Mouse (Mus musculus): Measurements from ENCODE around the gene Pde4dip. TPM values are rescaled to one million over a fixed set of nuclear protein-coding genes. Genes with fewer than 3 reads are reported as not detected.

The Pde4dip gene
- polyA plus RNA-seq, 1 experiment from 2014 or later: 27.6 TPM

DNA sequence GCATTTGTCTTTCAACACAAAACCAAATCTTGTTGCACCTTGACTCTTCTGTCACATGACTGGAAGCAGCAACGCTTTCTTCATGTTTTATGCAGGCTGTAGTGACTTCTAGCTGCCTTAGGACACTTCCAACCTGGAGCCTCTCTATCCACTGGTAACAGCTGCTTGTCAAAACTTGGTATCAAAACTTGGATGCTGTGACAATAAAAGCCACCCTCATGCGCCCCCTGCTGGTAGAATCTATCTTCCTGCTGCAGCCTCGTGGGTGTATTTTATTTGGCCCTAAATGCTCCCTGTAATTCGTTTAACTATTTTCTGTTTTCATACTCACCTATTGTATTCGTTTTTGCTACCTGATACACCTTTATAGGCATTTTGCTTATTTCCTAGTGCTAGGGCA is 9.3 kb downstream of the Pde4dip start:
- Histone ChIP-seq H3K9me3 (ENCODE audit: control insufficient read depth, low read length) (no peaks in the 10 kb centered on the region), H3K9ac (ENCODE audit: low read length) (no peak overlapping the region), H3K27ac (ENCODE audit: low read depth, low read length) (no peak overlapping the region), H3K4me3 (ENCODE audit: low read depth, low read length) (no peak overlapping the region), H3K4me1 (ENCODE audit: control insufficient read depth, insufficient read depth, low read length) (no peaks in the 10 kb centered on the region), H3K4me2 (no peak overlapping the region), H3K36me3 (ENCODE audit: control insufficient read depth, insufficient read depth, low read length) (no peaks in the 10 kb centered on the region), H3K27me3 (ENCODE audit: control insufficient read depth, insufficient read depth, low read length) (no peaks in the 10 kb centered on the region)
- DNase-seq (ENCODE audit: low spot score, missing footprints): peak; percentile 98
- 0 out of 2 replicates have a peak, but pooled peaks have one; percentile 14 for ATAC-seq (ENCODE audit: low FRiP score)
- WGBS: 21% methylated on average over 5 of the region's 5 CpGs

DNA sequence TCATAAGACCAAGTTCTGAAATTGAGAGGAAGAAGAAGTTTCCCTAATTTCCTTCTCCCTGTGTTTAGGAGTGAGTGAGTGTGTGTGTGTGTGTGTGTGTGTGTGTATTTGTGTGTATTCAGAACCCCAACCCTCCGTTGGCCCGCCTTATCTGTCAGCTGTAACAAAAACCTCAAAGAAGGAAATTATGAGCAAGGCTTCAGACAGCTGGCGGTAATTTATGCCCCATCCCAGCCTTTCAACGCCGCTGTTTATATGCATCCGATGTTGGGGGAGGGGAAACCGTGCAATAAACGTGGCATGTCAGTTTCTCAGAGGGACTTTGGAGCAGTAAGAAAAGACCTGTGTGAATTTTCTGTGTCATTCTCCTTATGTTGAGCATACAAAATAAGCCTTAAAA is 12.2 kb downstream of the Pde4dip start:
- no peak for DNase-seq (ENCODE audit: low spot score, missing footprints)
- no peaks in the 10 kb centered on the region for H3K4me1 ChIP-seq (ENCODE audit: control insufficient read depth, insufficient read depth, low read length)
- no peak overlapping the region for H3K4me2 ChIP-seq

DNA sequence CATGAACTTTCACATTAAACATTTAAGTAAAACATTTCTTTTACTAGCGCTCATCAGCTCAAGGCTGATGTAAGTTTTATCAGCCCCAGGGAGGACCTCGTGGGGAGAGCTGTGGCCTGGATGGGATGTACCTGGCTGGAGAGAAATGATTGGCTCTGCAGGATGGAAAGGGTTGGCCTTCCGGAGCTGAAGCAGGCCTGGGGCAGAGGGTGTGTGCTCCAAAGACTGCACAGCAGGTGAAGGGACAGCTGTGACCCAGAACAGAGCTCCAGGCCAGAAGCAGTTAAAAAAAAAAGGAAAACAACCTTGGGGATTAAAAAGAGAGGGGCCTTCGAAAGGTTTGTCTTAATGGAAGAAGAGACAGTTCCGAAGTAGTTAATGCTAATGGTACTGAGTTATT is 13.7 kb downstream of the Pde4dip start:
- H3K27me3 ChIP-seq (ENCODE audit: control insufficient read depth, insufficient read depth, low read length): no peaks in the 10 kb centered on the region
- peak; percentile 85 for DNase-seq (ENCODE audit: low spot score, missing footprints)
- H3K27ac ChIP-seq (ENCODE audit: low read depth, low read length): no peak overlapping the region
- H3K9me3 ChIP-seq (ENCODE audit: control insufficient read depth, low read length): no peaks in the 10 kb centered on the region
- no peaks in the 10 kb centered on the region for H3K36me3 ChIP-seq (ENCODE audit: control insufficient read depth, insufficient read depth, low read length)
- no peaks in the 10 kb centered on the region for H3K4me1 ChIP-seq (ENCODE audit: control insufficient read depth, insufficient read depth, low read length)
- H3K4me2 ChIP-seq: no peak overlapping the region
- 19% methylated on average over 5 of the region's 5 CpGs for WGBS
- H3K4me3 ChIP-seq (ENCODE audit: low read depth, low read length): no peak overlapping the region
- no peak overlapping the region for H3K9ac ChIP-seq (ENCODE audit: low read length)
- ATAC-seq (ENCODE audit: low FRiP score): no peak

More for the DNA sequence above, 12.2 kb downstream of the Pde4dip start:
- no peak for ATAC-seq (ENCODE audit: low FRiP score)
- Histone ChIP-seq H3K27ac (ENCODE audit: low read depth, low read length) (no peak overlapping the region), H3K9me3 (ENCODE audit: control insufficient read depth, low read length) (no peaks in the 10 kb centered on the region), H3K36me3 (ENCODE audit: control insufficient read depth, insufficient read depth, low read length) (no peaks in the 10 kb centered on the region), H3K9ac (ENCODE audit: low read length) (no peak overlapping the region), H3K4me3 (ENCODE audit: low read depth, low read length) (no peak overlapping the region), H3K27me3 (ENCODE audit: control insufficient read depth, insufficient read depth, low read length) (no peaks in the 10 kb centered on the region)
- 61% methylated on average over 8 of the region's 8 CpGs for WGBS

DNA sequence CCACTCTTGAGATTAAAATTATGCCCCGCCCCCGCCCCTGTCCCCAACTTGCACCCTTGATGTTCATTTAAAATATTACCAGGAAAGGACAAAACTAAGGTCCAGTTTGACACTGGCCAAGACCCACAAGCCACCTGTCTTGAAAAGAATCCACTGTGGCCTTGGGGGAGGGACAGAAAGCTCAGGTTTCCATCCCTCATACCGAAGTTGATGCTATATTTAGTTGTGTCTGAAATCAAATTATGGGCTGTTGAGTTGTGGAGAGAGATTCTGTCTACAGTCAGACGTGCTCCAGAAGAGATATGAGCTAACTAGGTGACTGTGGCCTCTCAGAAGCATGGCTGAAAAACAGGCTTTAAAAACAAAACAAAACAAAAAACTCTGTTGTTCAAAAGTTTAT is 18.8 kb downstream of the Pde4dip start:
- no peak for DNase-seq (ENCODE audit: low spot score, missing footprints)

DNA sequence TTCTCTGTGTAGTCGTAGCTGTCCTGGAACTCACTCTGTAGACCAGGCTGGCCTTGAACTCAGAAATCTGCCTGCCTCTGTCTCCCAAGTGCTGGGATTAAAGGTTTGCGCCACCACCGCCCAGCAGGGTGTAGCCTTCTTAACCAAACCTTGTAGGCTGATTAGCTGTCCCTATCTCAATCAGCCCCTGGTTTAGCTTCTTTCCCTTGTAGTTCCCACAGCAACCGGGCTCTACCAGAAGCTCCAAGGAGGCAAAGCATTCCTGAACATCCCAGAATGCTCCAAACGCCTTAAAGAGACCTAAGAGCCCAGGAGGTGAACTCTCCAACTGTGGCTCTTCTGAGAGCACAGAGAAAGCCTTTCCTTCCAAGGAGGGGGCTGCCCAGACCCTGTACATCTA is 19.8 kb downstream of the Pde4dip start:
- H3K9ac ChIP-seq (ENCODE audit: low read length): no peak overlapping the region
- H3K4me1 ChIP-seq (ENCODE audit: control insufficient read depth, insufficient read depth, low read length): peaks cover 7% of the 10 kb centered on the region
- H3K36me3 ChIP-seq (ENCODE audit: control insufficient read depth, insufficient read depth, low read length): no peaks in the 10 kb centered on the region
- no peak for ATAC-seq (ENCODE audit: low FRiP score)
- DNase-seq (ENCODE audit: low spot score, missing footprints): no peak
- H3K27ac ChIP-seq (ENCODE audit: low read depth, low read length): no peak overlapping the region
- no peak overlapping the region for H3K4me3 ChIP-seq (ENCODE audit: low read depth, low read length)
- peaks cover 14% of the 10 kb centered on the region for H3K27me3 ChIP-seq (ENCODE audit: control insufficient read depth, insufficient read depth, low read length)
- WGBS: 41% methylated on average over 5 of the region's 5 CpGs
- no peaks in the 10 kb centered on the region for H3K9me3 ChIP-seq (ENCODE audit: control insufficient read depth, low read length)
- no peak overlapping the region for H3K4me2 ChIP-seq

More for the DNA sequence above, 18.8 kb downstream of the Pde4dip start:
- no peaks in the 10 kb centered on the region for H3K9me3 ChIP-seq (ENCODE audit: control insufficient read depth, low read length)
- no peak overlapping the region for H3K27ac ChIP-seq (ENCODE audit: low read depth, low read length)
- H3K4me1 ChIP-seq (ENCODE audit: control insufficient read depth, insufficient read depth, low read length): peaks cover 7% of the 10 kb centered on the region
- no peaks in the 10 kb centered on the region for H3K36me3 ChIP-seq (ENCODE audit: control insufficient read depth, insufficient read depth, low read length)
- H3K4me2 ChIP-seq: no peak overlapping the region
- H3K27me3 ChIP-seq (ENCODE audit: control insufficient read depth, insufficient read depth, low read length): peaks cover 14% of the 10 kb centered on the region
- ATAC-seq (ENCODE audit: low FRiP score): no peak
- H3K9ac ChIP-seq (ENCODE audit: low read length): no peak overlapping the region
- no peak overlapping the region for H3K4me3 ChIP-seq (ENCODE audit: low read depth, low read length)
- 83% methylated on average over 4 of the region's 4 CpGs for WGBS

DNA sequence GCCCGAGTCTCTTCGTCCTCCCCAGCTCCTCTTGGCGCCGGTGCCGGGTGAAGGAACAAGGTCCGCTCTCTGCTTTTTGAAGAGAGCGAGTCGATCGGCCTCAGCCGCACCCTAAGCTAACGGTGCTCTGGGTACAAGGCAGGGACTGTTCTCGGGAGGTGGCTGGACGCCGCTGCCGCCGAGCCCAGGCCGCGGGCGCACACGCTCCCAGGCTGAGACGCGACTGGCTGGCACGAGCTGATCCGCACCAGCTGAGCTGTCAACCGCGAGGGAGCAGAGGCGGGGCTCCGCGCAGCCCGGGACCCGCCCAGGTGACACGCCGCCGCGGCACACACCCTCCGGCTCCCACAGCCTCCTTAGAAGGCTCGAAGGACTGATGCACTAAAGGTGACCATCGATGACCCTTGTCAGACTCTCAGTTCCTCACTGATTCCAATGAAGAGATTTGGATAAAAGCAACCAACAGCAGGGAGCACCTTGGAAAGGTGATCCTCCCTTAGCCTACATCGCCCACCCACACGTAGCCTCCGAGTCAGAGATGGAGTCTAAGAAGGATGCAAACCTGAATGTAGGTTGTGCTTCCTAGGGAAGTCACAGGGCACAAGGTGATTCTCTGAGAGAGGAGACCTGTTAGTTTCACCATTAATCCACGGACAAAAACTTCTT is 20.4 kb downstream of the Pde4dip start:
- H3K9ac ChIP-seq (ENCODE audit: low read length): peak overlapping the region; percentile 59
- H3K27me3 ChIP-seq (ENCODE audit: control insufficient read depth, insufficient read depth, low read length): peaks cover 14% of the 10 kb centered on the region
- peak; percentile 86 for ATAC-seq (ENCODE audit: low FRiP score)

DNA sequence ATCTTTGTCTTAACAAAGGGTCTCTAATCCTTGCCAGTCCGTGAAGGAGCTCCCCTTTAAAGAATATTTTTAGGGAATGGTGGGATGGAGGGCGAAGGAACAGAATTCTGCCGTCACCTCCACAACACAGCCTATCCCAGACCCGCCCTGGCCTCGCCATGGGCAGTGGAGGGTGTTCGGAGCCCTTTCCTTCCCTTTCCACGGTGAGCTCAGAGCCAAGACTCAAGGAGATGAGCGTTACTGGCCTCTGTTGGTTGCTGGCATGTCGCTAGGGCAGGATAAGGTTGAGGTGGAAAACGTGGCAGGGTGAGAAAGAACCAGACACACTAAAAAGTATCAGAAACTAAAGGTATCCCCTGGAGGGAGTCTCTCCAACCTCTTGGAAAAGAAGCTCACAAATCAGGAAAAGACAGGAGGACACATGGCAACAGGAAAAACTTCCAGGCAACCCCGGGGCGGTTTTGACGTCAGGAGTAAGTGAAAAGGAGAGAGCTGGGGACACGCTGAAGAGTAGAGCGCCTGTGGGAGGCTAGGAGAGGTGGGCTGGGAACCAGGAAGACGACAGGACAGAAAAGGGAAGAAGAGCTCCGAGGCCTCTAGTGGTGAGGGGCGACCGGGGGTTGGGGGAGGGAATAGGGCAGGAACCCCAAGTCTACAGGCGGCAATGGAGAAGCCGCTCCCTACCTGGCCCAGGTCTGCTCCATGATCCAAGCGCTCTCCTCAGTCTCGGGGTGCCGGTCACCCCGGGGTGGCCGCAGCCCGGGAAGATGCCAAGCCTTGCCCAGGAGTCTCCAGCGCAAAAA is 21.1 kb downstream of the Pde4dip start:
- peak overlapping the region; percentile 59 for H3K9ac ChIP-seq (ENCODE audit: low read length)
- H3K27me3 ChIP-seq (ENCODE audit: control insufficient read depth, insufficient read depth, low read length): peaks cover 14% of the 10 kb centered on the region
- 2% methylated on average over 28 of the region's 28 CpGs for WGBS
- ATAC-seq (ENCODE audit: low FRiP score): peak; percentile 55
- no peaks in the 10 kb centered on the region for H3K9me3 ChIP-seq (ENCODE audit: control insufficient read depth, low read length)
- DNase-seq (ENCODE audit: low spot score, missing footprints): peak; percentile 92
- H3K27ac ChIP-seq (ENCODE audit: low read depth, low read length): no peak overlapping the region
- peak overlapping the region; percentile 44 for H3K4me3 ChIP-seq (ENCODE audit: low read depth, low read length)
- peak overlapping the region; percentile 87 for H3K4me2 ChIP-seq
- H3K36me3 ChIP-seq (ENCODE audit: control insufficient read depth, insufficient read depth, low read length): no peaks in the 10 kb centered on the region
- H3K4me1 ChIP-seq (ENCODE audit: control insufficient read depth, insufficient read depth, low read length): peaks cover 7% of the 10 kb centered on the region

More for the DNA sequence above, 20.4 kb downstream of the Pde4dip start:
- Histone ChIP-seq H3K4me3 (ENCODE audit: low read depth, low read length) (peak overlapping the region; percentile 44), H3K36me3 (ENCODE audit: control insufficient read depth, insufficient read depth, low read length) (no peaks in the 10 kb centered on the region), H3K4me1 (ENCODE audit: control insufficient read depth, insufficient read depth, low read length) (peaks cover 7% of the 10 kb centered on the region), H3K27ac (ENCODE audit: low read depth, low read length) (no peak overlapping the region), H3K9me3 (ENCODE audit: control insufficient read depth, low read length) (no peaks in the 10 kb centered on the region), H3K4me2 (peak overlapping the region; percentile 87)
- WGBS: 4% methylated on average over 42 of the region's 42 CpGs
- DNase-seq (ENCODE audit: low spot score, missing footprints): peak; percentile 91

DNA sequence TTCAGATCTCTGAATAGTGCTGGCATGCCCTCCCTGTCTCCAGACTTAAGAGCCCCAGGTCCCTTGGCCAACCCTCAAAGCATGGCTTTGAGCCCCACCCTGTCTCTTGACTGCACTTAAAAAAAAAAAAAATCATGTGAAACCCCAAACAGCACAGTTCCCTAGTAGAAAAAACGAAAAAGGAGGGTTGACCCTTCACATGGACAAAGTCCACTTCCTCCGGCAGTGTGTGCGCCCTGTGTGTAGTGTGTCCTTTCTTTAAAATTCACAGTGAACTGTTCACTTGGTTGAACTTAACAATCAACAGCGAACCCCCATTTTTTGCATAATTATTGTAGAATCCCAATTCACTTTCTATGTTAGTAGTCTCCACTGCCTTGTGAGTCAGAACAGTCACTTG is 21.8 kb downstream of the Pde4dip start:
- Histone ChIP-seq H3K36me3 (ENCODE audit: control insufficient read depth, insufficient read depth, low read length) (no peaks in the 10 kb centered on the region), H3K9ac (ENCODE audit: low read length) (no peak overlapping the region), H3K9me3 (ENCODE audit: control insufficient read depth, low read length) (no peaks in the 10 kb centered on the region), H3K4me3 (ENCODE audit: low read depth, low read length) (no peak overlapping the region), H3K4me1 (ENCODE audit: control insufficient read depth, insufficient read depth, low read length) (peaks cover 7% of the 10 kb centered on the region), H3K4me2 (no peak overlapping the region), H3K27me3 (ENCODE audit: control insufficient read depth, insufficient read depth, low read length) (peaks cover 14% of the 10 kb centered on the region), H3K27ac (ENCODE audit: low read depth, low read length) (no peak overlapping the region)
- WGBS: 62% methylated on average over 4 of the region's 4 CpGs
- DNase-seq (ENCODE audit: low spot score, missing footprints) (no peak), ATAC-seq (ENCODE audit: low FRiP score) (no peak)

DNA sequence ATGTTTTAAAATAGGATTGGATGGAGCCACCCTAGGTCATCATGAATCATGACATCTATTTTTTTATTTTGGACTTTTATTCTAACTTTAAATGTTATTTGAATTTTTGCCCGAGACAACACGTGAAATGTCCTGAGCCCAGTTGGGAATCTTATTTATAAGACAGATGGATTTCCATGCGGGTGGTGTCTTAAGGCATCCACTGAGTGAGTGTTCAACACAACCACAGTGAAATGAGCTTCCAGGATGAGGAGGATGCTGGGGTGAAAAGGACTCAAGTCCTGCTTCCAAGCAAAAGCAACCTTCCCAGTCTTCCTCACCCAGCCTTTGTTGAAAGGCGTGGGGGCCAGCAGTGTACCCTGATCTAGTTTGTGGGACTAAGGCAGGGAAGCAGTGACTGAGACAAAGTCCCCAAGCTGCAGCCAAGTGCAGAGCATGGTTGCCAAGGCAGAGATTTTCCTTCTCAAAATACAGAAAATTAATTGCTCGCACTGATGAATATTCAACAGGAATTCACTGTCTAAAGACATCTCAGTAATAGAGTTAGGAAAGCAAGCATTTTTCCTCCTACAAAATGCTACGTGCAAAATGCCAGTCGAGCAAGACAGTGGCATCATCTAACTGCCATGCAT is 27.6 kb downstream of the Pde4dip start:
- Histone ChIP-seq H3K9me3 (ENCODE audit: control insufficient read depth, low read length) (no peaks in the 10 kb centered on the region), H3K4me3 (ENCODE audit: low read depth, low read length) (no peak overlapping the region), H3K36me3 (ENCODE audit: control insufficient read depth, insufficient read depth, low read length) (no peaks in the 10 kb centered on the region), H3K27ac (ENCODE audit: low read depth, low read length) (no peak overlapping the region), H3K9ac (ENCODE audit: low read length) (no peak overlapping the region), H3K4me1 (ENCODE audit: control insufficient read depth, insufficient read depth, low read length) (no peaks in the 10 kb centered on the region), H3K4me2 (no peak overlapping the region), H3K27me3 (ENCODE audit: control insufficient read depth, insufficient read depth, low read length) (no peaks in the 10 kb centered on the region; the same call in 1 of the 2 replicates)
- ATAC-seq (ENCODE audit: low FRiP score): no peak
- DNase-seq (ENCODE audit: low spot score, missing footprints): no peak
- WGBS: 90% methylated on average over 7 of the region's 7 CpGs
